Mouse (Mus musculus) forebrain, embryonic 16.5 days (tissue): ENCODE measurements at regions not wholly inside any gene's neighbourhood (a gene's known extent, or its start where the extent isn't known, plus 50 kb on each side); places are given as distances from the start of the nearest gene placed in this dataset.

Experiments
- ATAC-seq: fragments of 200-750 bp; cut with Nextera tagmentation; 2 replicates; pipeline ENCODE4 v1.8.0; 2017; ENCODE audit warnings: mild to moderate bottlenecking, moderate library complexity
- H3K27ac ChIP-seq: fragments of 300-500 bp; sonication (generic); 2 replicates; pipeline ENCODE4 v1.5.1; 2014; ENCODE audit warnings: low read length, control low read depth
- H3K27me3 ChIP-seq: fragments of 300-500 bp; sonication (generic); replicated peaks from 2 replicates; pipeline ENCODE4 v1.6.1; 2014; ENCODE audit warnings: low read length; ENCODE audit not compliant: control insufficient read depth, insufficient read depth
- H3K36me3 ChIP-seq: fragments of 300-500 bp; sonication (generic); 2 replicates; pipeline ENCODE4 v1.6.1; 2014; ENCODE audit not compliant: control insufficient read depth, insufficient read depth
- H3K4me1 ChIP-seq: fragments of 300-500 bp; sonication (generic); replicated peaks from 2 replicates; pipeline ENCODE4 v1.6.1; 2014; ENCODE audit warnings: low read length; ENCODE audit not compliant: control insufficient read depth, insufficient read depth
- H3K4me2 ChIP-seq: fragments of 300-500 bp; sonication (generic); 2 replicates; pipeline ENCODE4 v1.6.1; 2014; ENCODE audit warnings: mild to moderate bottlenecking, low read length, control low read depth
- H3K4me3 ChIP-seq: fragments of 300-500 bp; sonication (generic); replicated peaks from 2 replicates; pipeline ENCODE4 v1.5.1; 2014; ENCODE audit warnings: mild to moderate bottlenecking, low read length, control low read depth
- H3K9ac ChIP-seq: fragments of 300-500 bp; sonication (generic); replicated peaks from 2 replicates; pipeline ENCODE4 v1.6.1; 2014; ENCODE audit warnings: low read depth, low read length, control low read depth
- H3K9me3 ChIP-seq: fragments of 300-500 bp; sonication (generic); 2 replicates; pipeline ENCODE4 v1.6.1; 2016; ENCODE audit warnings: low read length; ENCODE audit not compliant: control insufficient read depth
- WGBS: fragments of 180-500 bp; shearing (Covaris S2); extraction: QIAGEN DNeasy Blood & Tissue Kit; methylation state at CpG from one replicate; pipeline ENCODE4 v1.1.7; 2014; 5-methylcytosine and 5-hydroxymethylcytosine counted together

GRCm38 (mm10) chr6:117032042-117032746, 136.1 kb upstream of the Cxcl12 start:
- Histone ChIP-seq H3K4me1 (no peaks in the 10 kb centered on the region), H3K36me3 (no peaks in the 10 kb centered on the region), H3K4me2 (no peak overlapping the region), H3K9ac (no peak overlapping the region), H3K9me3 (no peaks in the 10 kb centered on the region), H3K27me3 (no peaks in the 10 kb centered on the region), H3K4me3 (no peak overlapping the region), H3K27ac (no peak overlapping the region)
- ATAC-seq = peak; percentile 45; the same call in 1 of the 2 replicates
- WGBS = 69% methylated on average over 8 of the region's 8 CpGs

DNA sequence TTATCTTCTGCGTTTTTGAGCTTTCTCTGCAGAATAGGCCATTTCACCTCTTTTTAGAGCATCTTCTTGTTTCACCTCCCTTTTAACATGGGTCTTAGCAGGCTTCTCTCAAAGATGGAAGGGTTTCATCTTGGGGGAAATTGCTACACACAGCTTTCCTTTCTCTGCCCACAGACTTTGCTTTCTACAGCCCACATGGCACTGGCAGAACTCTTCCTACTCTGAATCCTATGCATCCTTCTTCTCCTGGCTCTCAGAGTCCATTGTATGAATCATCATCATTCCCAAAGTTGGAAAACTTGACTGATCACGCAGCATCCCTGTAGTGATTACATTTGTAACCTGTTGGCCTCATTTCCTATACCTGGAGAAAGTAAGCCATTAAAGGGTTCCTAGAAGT, 124.6 kb upstream of the Cxcl12 start:
- H3K36me3 ChIP-seq = no peaks in the 10 kb centered on the region
- no peaks in the 10 kb centered on the region for H3K27me3 ChIP-seq
- 89% methylated on average over 2 of the region's 2 CpGs for WGBS
- H3K9ac ChIP-seq = no peak overlapping the region
- H3K9me3 ChIP-seq = no peaks in the 10 kb centered on the region
- H3K4me1 ChIP-seq = no peaks in the 10 kb centered on the region
- H3K27ac ChIP-seq = no peak overlapping the region
- no peak for ATAC-seq
- H3K4me3 ChIP-seq = no peak overlapping the region
- no peak overlapping the region for H3K4me2 ChIP-seq

GRCm38 (mm10) chr6:117049459-117050010, 118.8 kb upstream of the Cxcl12 start:
- Histone ChIP-seq H3K4me1 (peaks cover 11% of the 10 kb centered on the region), H3K9ac (no peak overlapping the region), H3K27ac (no peak overlapping the region), H3K36me3 (no peaks in the 10 kb centered on the region), H3K4me2 (no peak overlapping the region), H3K9me3 (no peaks in the 10 kb centered on the region), H3K27me3 (no peaks in the 10 kb centered on the region), H3K4me3 (no peak overlapping the region)
- ATAC-seq = peak; percentile 66
- WGBS = 25% methylated on average over 14 of the region's 14 CpGs

DNA sequence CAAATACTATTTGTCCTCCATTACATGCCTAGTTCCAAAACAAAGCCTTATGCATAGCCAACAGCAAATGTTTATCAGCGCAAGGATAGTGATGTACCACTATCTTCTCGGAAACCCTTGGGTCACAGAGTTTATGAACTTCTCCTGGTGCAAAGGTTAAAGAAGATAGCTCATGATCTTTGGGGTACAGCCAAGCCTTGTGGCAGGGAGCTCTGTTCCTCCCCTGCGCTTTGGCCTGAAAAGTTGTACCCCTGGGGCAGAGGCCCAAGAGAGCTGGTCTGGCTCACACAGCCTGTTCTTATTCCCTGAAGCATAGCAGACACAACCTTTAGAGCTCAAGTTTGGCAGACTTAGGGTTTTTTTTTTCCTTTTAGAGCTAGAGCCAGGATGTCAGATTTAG, 107.6 kb upstream of the Cxcl12 start:
- peak; percentile 36; the same call in 1 of the 2 replicates for ATAC-seq
- no peak overlapping the region for H3K27ac ChIP-seq
- no peaks in the 10 kb centered on the region for H3K9me3 ChIP-seq
- no peak overlapping the region for H3K4me2 ChIP-seq
- H3K4me3 ChIP-seq = no peak overlapping the region
- no peaks in the 10 kb centered on the region for H3K27me3 ChIP-seq
- H3K4me1 ChIP-seq = peaks cover 3% of the 10 kb centered on the region
- WGBS = 78% methylated on average over 3 of the region's 3 CpGs
- H3K36me3 ChIP-seq = no peaks in the 10 kb centered on the region
- H3K9ac ChIP-seq = no peak overlapping the region

DNA sequence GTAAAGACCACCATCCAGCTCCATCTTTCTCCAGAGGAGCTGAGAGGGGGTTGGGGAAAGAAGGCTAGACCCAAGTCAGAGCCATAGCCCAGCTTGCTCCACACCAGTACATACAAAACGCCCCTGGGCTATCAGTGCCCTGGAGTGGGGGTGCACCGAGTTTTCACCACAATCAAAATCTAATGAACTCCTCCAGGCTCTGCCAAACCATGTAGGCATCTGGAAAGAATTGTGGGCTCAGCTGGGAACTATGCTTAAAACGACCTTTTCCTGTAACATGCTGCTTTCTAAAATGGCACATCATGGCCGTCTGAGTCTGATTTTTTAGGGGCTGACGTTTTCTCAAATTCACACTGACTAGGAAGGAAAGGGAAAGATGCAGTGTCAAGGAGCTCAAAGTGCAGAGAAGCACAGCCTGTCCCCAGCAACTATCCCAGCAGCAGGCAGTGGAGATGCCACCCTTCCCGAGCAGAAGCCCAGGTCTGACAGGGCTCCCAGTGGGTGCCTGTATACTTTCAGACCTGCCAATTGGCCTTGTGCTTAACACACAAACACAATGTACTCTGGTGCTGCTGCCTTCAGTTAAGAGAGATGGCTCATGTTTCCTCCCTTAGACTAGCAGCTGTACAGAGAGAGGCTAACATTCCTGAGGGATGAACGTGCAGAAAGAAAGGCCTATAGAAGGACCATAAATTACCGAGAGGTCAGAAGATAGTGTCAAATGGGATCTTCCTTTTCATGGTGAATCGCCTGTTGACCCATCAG, 100.6 kb upstream of the Cxcl12 start:
- Histone ChIP-seq H3K9me3 (no peaks in the 10 kb centered on the region), H3K27ac (no peak overlapping the region), H3K4me3 (no peak overlapping the region), H3K9ac (no peak overlapping the region), H3K4me1 (no peaks in the 10 kb centered on the region), H3K27me3 (no peaks in the 10 kb centered on the region), H3K4me2 (no peak overlapping the region), H3K36me3 (no peaks in the 10 kb centered on the region)
- no peak for ATAC-seq
- WGBS = 82% methylated on average over 9 of the region's 9 CpGs

GRCm38 (mm10) chr6:117071311-117071710, 97.0 kb upstream of the Cxcl12 start:
- Histone ChIP-seq H3K4me1 (no peaks in the 10 kb centered on the region), H3K4me3 (no peak overlapping the region), H3K9me3 (no peaks in the 10 kb centered on the region), H3K4me2 (no peak overlapping the region), H3K9ac (no peak overlapping the region), H3K27ac (no peak overlapping the region), H3K27me3 (no peaks in the 10 kb centered on the region), H3K36me3 (no peaks in the 10 kb centered on the region)
- ATAC-seq = no peak
- 55% methylated on average over 6 of the region's 6 CpGs for WGBS

GRCm38 (mm10) chr6:117071857-117072256, 96.5 kb upstream of the Cxcl12 start:
- no peak for ATAC-seq
- Histone ChIP-seq H3K4me3 (no peak overlapping the region), H3K27me3 (no peaks in the 10 kb centered on the region), H3K9me3 (no peaks in the 10 kb centered on the region), H3K9ac (no peak overlapping the region), H3K4me2 (no peak overlapping the region), H3K27ac (no peak overlapping the region), H3K36me3 (no peaks in the 10 kb centered on the region), H3K4me1 (no peaks in the 10 kb centered on the region)
- WGBS = 90% methylated on average over 8 of the region's 8 CpGs

GRCm38 (mm10) chr6:117079500-117079899, 88.8 kb upstream of the Cxcl12 start:
- H3K9me3 ChIP-seq = no peaks in the 10 kb centered on the region
- no peaks in the 10 kb centered on the region for H3K36me3 ChIP-seq
- no peak overlapping the region for H3K27ac ChIP-seq
- 67% methylated on average over 5 of the region's 5 CpGs for WGBS
- ATAC-seq = no peak
- no peak overlapping the region for H3K4me3 ChIP-seq
- no peak overlapping the region for H3K4me2 ChIP-seq
- H3K27me3 ChIP-seq = no peaks in the 10 kb centered on the region
- no peak overlapping the region for H3K9ac ChIP-seq
- peaks cover 1% of the 10 kb centered on the region; the same call in 1 of the 2 replicates for H3K4me1 ChIP-seq

- no peak overlapping the region for H3K4me3 ChIP-seq
- ATAC-seq = no peak
- no peak overlapping the region for H3K27ac ChIP-seq
- H3K36me3 ChIP-seq = no peaks in the 10 kb centered on the region
- WGBS = 48% methylated on average over 13 of the region's 13 CpGs
- H3K27me3 ChIP-seq = no peaks in the 10 kb centered on the region
- H3K9me3 ChIP-seq = no peaks in the 10 kb centered on the region
- H3K4me1 ChIP-seq = peaks cover 3% of the 10 kb centered on the region; the same call in 1 of the 2 replicates
- no peak overlapping the region for H3K4me2 ChIP-seq
- no peak overlapping the region for H3K9ac ChIP-seq
These were observed 87.4 kb upstream of the Cxcl12 start for GRCm38 (mm10) chr6:117080973-117081372.
